Mouse (Mus musculus): ENCODE measurements around the gene Cotl1.

The Cotl1 gene

GRCm38 (mm10) chr8:119840275-119840808 lies at the start of gene Cotl1:
TSS of gene Cotl1 (minus strand) at chr8:119840544.
- ChIA-PET CTCF (interaction anchor here in 3 of 4 experiments (0.5 to 2.8 kb wide), 12 partner anchors 10 to 589 kb away, joined by 3 to 14 read pairs (median 4); no protein-coding TSS in a partner anchor), POLR2A (interaction anchor here in 3 of 4 experiments (0.5 to 3.8 kb wide), 15 partner anchors 9 to 282 kb away, joined by 3 to 33 read pairs (median 3); partner anchors contain the start of genes Tldc1 (in 2 of the 3), Klhl36 (in 1 of the 3), Mbtps1 (in 1 of the 3) and Usp10 (in 1 of the 3))

DNA sequence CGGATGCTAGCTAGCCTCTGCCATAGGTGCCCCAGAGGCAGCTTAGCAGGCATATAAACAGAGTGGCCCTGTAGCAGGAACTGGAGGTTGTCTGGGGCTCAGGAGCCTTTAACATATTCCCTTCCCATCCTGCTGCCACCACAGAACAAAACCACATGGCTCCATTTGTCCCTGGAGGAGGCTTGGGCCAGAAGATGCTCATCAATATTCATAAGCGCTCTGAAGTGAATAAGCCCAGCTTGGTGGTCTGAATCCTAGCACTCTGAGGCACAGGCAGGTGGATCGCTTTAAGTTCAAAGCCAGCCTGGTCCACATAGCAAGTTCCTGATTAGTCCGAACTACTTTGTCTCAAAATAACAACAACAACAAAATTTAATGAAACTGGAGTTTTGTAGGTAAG lies 47.7 kb upstream of the Cotl1 start:
- ChIA-PET POLR2A (interaction anchor here in 3 of 4 experiments (0.8 to 1.7 kb wide), 9 partner anchors 9 to 201 kb away, joined by 3 to 5 read pairs (median 3); partner anchors contain the start of genes Cotl1 (in 1 of the 3), Klhl36 (in 1 of the 3) and Usp10 (in 1 of the 3)), CTCF (interaction anchor here (0.5 to 3.9 kb wide), 28 partner anchors 10 to 481 kb away, joined by 3 to 32 read pairs (median 8); partner anchors contain the start of genes Gm20388 (in 1 of the 4), Tldc1 (in 1 of the 4) and Usp10 (in 1 of the 4))

DNA sequence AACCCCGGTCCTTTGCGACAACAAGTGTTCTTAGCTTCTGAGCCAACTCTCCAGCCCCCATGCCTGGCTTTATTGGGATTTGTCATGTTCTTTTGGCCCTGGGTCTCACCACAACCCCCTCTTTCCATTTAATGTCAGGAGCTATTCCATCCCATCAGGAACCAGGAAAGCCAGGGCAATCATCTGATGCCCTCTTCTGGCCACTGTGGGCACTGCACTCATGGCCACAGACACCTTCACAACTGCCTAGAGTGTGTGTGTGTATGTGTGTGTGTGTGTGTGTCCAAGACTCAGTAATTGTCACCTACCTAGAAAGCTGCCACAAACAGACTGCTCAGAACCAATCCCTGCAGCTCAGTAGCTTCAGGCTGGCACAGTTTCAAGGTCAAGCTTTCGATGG lies 46.8 kb upstream of the Cotl1 start:
- ChIA-PET POLR2A (interaction anchor here in 3 of 4 experiments (0.6 to 1.8 kb wide), 10 partner anchors 10 to 200 kb away, joined by 3 to 5 read pairs (median 3); partner anchors contain the start of genes Cotl1 (in 1 of the 3) and Usp10 (in 1 of the 3)), CTCF (interaction anchor here (0.6 to 3.9 kb wide), 75 partner anchors 10 to 1356 kb away, joined by 3 to 32 read pairs (median 4); partner anchors contain the start of genes Usp10 (in 3 of the 4), Gm20388 (in 2 of the 4), Klhl36 (in 2 of the 4) and Tldc1 (in 2 of the 4))

DNA sequence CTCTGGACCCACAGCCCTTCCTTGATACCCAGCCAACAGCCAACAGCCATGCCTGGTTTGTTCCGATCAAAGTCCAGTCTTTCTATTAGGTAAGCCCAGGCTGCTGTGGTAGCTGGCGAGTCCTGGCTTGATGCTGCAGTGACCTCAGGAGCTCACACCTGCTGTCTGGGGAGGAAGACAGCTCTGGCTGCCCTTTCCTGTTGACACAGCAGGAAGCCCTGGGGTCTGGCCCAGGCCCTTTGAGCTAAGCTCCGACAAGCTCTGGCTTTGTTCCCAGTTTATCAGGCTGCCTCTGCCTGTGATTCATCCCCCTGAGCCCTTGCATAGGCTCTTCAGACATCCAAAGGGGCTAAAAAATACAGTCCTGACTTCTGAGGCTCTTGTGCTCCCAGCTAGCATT lies 45.3 kb upstream of the Cotl1 start:
- POLR2A ChIA-PET: interaction anchor here in 2 of 4 experiments (1.3 to 1.8 kb wide), 2 partner anchors 12 to 24 kb away, joined by 3 to 5 read pairs; partner anchors contain the start of gene Klhl36 (in 1 of the 2)
- CTCF ChIA-PET: interaction anchor here (0.6 to 3.9 kb wide), 20 partner anchors 9 to 199 kb away, joined by 3 to 18 read pairs (median 5); partner anchors contain the start of gene Tldc1 (in 1 of the 4)

GRCm38 (mm10) chr8:119883281-119883680 lies 42.9 kb upstream of the Cotl1 start:
- POLR2A ChIA-PET: interaction anchor here in 3 of 4 experiments (0.7 to 1.2 kb wide), 3 partner anchors 31 to 325 kb away, joined by 3 read pairs; partner anchors contain the start of gene Mbtps1 (in 1 of the 3)
- CTCF ChIA-PET: interaction anchor here in 2 of 4 experiments (0.6 to 0.7 kb wide), 2 partner anchors 81 to 150 kb away, joined by 3 read pairs; no protein-coding TSS in a partner anchor

GRCm38 (mm10) chr8:119881917-119882316 lies 41.6 kb upstream of the Cotl1 start:
- CTCF ChIA-PET: no interaction called here

DNA sequence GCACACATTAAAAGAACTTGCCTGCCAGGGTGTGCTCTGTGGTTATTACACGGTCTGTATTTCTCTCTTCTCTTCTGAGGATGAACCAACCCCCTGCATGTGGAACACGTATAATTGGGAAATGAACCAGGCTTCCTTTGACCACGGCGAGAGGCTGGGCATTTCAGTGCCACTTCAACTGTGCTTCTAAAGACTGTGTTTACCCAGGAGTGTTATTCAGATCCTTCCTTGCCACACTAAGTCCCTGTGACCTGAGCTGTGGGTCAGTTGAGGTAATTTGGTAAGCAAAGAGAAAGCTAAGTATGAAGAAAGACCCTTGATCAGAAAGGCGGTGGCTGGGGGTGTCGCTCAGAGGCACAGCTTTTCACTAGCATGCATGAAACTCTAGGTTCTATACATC lies 41.0 kb upstream of the Cotl1 start:
- POLR2A ChIA-PET: interaction anchor here in 1 of 4 experiments (1.5 kb wide), 1 partner anchor 23 kb away, joined by 3 read pairs; no protein-coding TSS in a partner anchor

More at GRCm38 (mm10) chr8:119881917-119882316, 41.6 kb upstream of the Cotl1 start:
- POLR2A ChIA-PET: no interaction called here

DNA sequence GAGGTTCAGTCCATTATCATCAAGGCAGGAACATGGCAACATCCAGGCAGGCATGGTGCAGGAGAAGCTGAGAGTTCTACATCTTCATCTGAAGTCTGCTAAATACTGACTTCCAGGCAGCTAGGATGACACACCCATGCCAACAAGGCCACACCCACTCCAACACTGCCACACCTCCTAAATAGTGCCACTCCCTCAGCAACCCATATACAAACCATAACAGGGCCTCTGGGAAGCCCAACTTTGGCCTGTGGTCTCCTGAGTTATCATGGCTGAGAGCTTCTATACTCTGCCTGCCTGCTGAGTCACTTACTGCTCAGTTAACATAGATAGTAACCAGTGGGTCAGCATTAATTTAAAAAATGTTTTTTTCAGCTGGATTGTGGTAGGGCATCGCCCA lies 32.8 kb upstream of the Cotl1 start:
- CTCF ChIA-PET: interaction anchor here in 3 of 4 experiments (0.5 to 1.5 kb wide), 3 partner anchors 13 to 204 kb away, joined by 3 to 6 read pairs (median 5); no protein-coding TSS in a partner anchor
- POLR2A ChIA-PET: interaction anchor here in 3 of 4 experiments (0.6 to 1.3 kb wide), 4 partner anchors 11 to 503 kb away, joined by 3 to 11 read pairs (median 3); partner anchors contain the start of genes Klhl36 (in 1 of the 3) and Tldc1 (in 1 of the 3)

More for the DNA sequence above, 41.0 kb upstream of the Cotl1 start:
- CTCF ChIA-PET: no interaction called here

DNA sequence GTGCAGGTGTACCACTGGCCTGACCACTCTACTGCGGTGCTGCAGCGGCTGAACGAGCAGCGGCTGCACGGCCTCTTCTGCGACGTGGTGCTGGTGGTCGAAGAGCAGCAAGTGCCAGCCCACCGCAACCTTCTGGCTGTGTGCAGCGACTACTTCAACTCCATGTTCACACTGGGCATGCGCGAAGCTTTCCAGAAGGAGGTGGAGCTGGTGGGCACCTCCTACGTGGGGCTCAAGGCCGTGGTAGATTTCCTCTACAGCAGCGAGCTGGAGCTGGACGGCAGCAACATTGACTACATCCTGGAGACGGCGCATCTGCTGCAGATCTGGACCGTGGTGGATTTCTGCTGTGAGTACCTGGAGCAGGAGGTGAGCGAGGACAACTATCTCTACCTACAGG lies 29.3 kb upstream of the Cotl1 start:
- ChIA-PET POLR2A (interaction anchor here in 2 of 4 experiments (0.5 to 2.7 kb wide), 4 partner anchors 29 to 876 kb away, joined by 3 to 9 read pairs (median 4); partner anchors contain the start of genes Gm20388 (in 1 of the 2), Tldc1 (in 1 of the 2) and Usp10 (in 1 of the 2)), CTCF (interaction anchor here (0.5 to 2.7 kb wide), 14 partner anchors 17 to 256 kb away, joined by 3 to 17 read pairs (median 3); partner anchors contain the start of gene Tldc1 (in 1 of the 4))

DNA sequence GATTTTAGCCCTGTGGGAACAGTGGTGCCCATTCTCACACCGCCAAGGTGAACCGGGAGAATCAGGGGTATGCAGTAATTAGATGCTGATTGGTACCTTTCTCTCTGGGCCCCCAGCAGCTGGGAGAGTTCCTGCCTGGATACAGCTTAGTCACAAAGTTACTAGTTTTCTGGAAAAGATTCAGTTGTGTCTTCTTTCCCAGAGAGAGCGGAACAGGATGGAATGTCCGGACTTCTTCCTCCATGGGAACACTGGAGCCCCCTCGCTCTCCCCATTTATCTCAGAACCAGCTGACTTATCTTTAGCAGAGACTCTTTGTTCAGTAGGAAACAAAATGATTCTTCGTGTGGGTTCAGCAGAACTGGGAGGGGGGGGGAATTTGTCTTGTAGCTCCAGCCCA lies 22.4 kb upstream of the Cotl1 start:
- ChIA-PET POLR2A (interaction anchor here in 3 of 4 experiments (0.9 to 2.5 kb wide), 12 partner anchors 9 to 304 kb away, joined by 3 to 14 read pairs (median 5); partner anchors contain the start of genes Gm20388 (in 2 of the 3), Usp10 (in 2 of the 3) and Cotl1 (in 1 of the 3)), CTCF (interaction anchor here in 3 of 4 experiments (0.9 to 2.1 kb wide), 9 partner anchors 10 to 183 kb away, joined by 3 to 23 read pairs (median 4); partner anchors contain the start of gene Tldc1 (in 1 of the 3))

- ChIA-PET CTCF (interaction anchor here (0.9 to 2.1 kb wide), 18 partner anchors 9 to 183 kb away, joined by 3 to 23 read pairs (median 4); partner anchors contain the start of gene Tldc1 (in 1 of the 4)), POLR2A (interaction anchor here (0.5 to 2.5 kb wide), 21 partner anchors 9 to 373 kb away, joined by 3 to 14 read pairs (median 3); partner anchors contain the start of genes Gm20388 (in 2 of the 4), Usp10 (in 2 of the 4) and Cotl1 (in 1 of the 4))
Measured at GRCm38 (mm10) chr8:119862390-119862734, 22.0 kb upstream of the Cotl1 start.

DNA sequence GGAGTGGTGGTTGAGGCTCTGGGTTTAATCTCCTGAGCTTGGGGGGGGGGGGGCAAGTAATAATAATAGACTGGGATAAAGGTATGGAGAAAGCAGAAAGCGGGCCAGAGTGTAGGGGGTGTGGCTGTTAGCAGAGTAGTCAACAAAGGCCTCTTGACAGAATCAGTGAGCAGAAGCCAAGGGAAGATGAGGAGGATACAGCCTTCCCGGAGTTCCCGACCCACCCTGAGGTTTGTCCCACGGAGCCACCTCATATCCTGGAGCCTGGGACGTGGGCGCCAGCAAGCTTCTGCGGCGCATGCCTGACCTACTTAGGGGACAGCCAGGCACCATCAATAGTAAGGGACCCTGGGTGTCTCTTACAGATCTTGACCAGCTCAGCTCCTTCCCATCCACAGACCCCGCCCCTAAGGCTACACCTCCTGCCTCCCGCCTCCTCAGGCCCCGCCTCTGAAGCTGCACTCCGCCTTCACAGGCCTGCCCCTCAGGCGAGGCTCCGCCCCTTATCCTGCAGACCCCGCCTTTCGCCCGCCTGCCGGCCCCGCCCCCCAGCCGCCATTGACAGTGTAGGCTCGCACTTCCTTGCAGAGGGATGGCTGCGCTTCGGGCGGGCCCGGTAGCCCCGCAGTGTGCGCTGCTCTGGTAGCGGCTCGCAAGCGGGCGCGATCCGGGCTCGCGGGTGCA lies 21.5 kb upstream of the Cotl1 start, which contains the start of gene Klhl36:
Gene Klhl36, plus strand, starts transcription at position 561 of the 684 bp plus-strand sequence.
- ChIA-PET POLR2A (interaction anchor here (0.5 to 2.5 kb wide), 25 partner anchors 8 to 373 kb away, joined by 3 to 14 read pairs (median 3); partner anchors contain the start of genes Gm20388 (in 2 of the 4), Usp10 (in 2 of the 4) and Cotl1 (in 1 of the 4)), CTCF (interaction anchor here (0.5 to 2.1 kb wide), 20 partner anchors 8 to 1747 kb away, joined by 3 to 23 read pairs (median 4); partner anchors contain the start of gene Tldc1 (in 1 of the 4))

- ChIA-PET CTCF (interaction anchor here in 2 of 4 experiments (0.6 to 1.1 kb wide), 2 partner anchors 8 to 29 kb away, joined by 3 read pairs; no protein-coding TSS in a partner anchor), POLR2A (interaction anchor here in 1 of 4 experiments (1.9 kb wide), 1 partner anchor 10 kb away, joined by 3 read pairs; no protein-coding TSS in a partner anchor)
Measured at GRCm38 (mm10) chr8:119857767-119858166, 17.4 kb upstream of the Cotl1 start.

- CTCF ChIA-PET: interaction anchor here in 2 of 4 experiments (1.0 to 1.4 kb wide), 2 partner anchors 31 kb away, joined by 3 to 4 read pairs; no protein-coding TSS in a partner anchor
- POLR2A ChIA-PET: interaction anchor here (0.5 to 1.4 kb wide), 6 partner anchors 16 to 352 kb away, joined by 3 to 5 read pairs (median 3); no protein-coding TSS in a partner anchor
Measured at GRCm38 (mm10) chr8:119855656-119856055, 15.3 kb upstream of the Cotl1 start.

GRCm38 (mm10) chr8:119854035-119854434 lies 13.7 kb upstream of the Cotl1 start:
- CTCF ChIA-PET: interaction anchor here in 1 of 4 experiments (0.5 to 1.7 kb wide), 4 partner anchors 8 to 109 kb away, joined by 3 to 4 read pairs (median 4); partner anchors contain the start of genes Klhl36 and Tldc1
- POLR2A ChIA-PET: interaction anchor here in 3 of 4 experiments (0.8 to 2.1 kb wide), 8 partner anchors 8 to 67 kb away, joined by 3 to 14 read pairs (median 4); partner anchors contain the start of genes Klhl36 (in 3 of the 3) and Cotl1 (in 1 of the 3)

DNA sequence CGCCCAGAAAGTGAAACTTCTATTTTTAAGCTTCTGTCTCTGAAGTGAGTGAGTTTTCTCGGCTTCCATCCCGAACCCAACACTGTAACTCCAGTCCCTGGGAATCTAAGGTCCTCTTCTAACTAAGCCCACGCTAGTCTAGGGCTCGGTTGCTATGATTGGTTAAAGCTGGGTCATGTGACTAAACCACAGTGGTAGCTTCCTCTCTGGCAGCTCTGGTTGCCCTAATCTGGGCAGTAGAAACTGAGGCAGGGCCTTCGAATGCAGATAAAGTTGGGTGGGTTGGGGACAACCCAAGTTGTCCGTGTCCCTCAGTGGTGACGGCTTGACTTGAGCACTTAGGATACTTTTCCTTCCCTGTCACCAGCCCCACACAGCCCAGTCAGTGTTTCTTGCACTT lies 13.2 kb upstream of the Cotl1 start:
- ChIA-PET CTCF (interaction anchor here in 2 of 4 experiments (0.5 to 1.7 kb wide), 6 partner anchors 8 to 393 kb away, joined by 3 to 4 read pairs (median 4); partner anchors contain the start of genes Klhl36 (in 2 of the 2) and Tldc1 (in 1 of the 2)), POLR2A (interaction anchor here in 3 of 4 experiments (0.7 to 2.1 kb wide), 9 partner anchors 8 to 67 kb away, joined by 3 to 14 read pairs (median 4); partner anchors contain the start of genes Klhl36 (in 3 of the 3) and Cotl1 (in 1 of the 3))

All from embryonic stem cell, embryonic (primary cell).